Mouse (Mus musculus): ENCODE measurements around the gene Bcas3. TPM values are rescaled to one million over a fixed set of nuclear protein-coding genes. Genes with fewer than 3 reads are reported as not detected.
A peak's percentile ranks its signal among the peaks of the same experiment; 100 is the strongest.

The Bcas3 gene
- polyA plus RNA-seq, 1 experiment from 2014 or later, result 18.2 TPM

DNA sequence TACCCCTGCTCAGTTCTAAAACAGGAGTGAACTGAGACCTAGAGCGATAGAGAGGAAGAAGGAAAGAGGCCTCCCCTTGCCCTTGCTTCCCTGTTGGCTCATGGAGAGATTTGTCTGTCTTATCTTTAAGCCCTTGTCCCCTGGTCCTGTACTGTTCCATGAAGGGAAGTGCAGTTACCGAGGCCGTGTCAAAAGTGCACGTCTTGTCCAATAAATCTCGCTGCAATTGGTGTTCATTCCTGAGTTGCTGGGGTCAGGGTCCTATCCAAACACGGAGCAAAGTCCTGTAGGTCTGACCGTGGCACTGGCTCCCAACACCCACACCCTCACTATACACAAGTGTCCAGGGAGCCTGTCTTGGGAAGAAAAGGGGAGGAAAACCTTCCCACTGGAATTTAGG is 472.9 kb downstream of the Bcas3 start:
- no peak for ATAC-seq
- no peak overlapping the region for H3K4me2 ChIP-seq
- no peak overlapping the region for H3K4me3 ChIP-seq
- H3K36me3 ChIP-seq, result no peaks in the 10 kb centered on the region
- H3K9ac ChIP-seq, result no peak overlapping the region
- H3K4me1 ChIP-seq, result peaks cover 53% of the 10 kb centered on the region
- no peaks in the 10 kb centered on the region for H3K9me3 ChIP-seq (replicated peaks)
- WGBS (ENCODE audit: insufficient replicate concordance), result 37% methylated on average over 7 of the region's 7 CpGs
- peaks cover 84% of the 10 kb centered on the region for H3K27me3 ChIP-seq (replicated peaks)
- H3K27ac ChIP-seq, result no peak overlapping the region

DNA sequence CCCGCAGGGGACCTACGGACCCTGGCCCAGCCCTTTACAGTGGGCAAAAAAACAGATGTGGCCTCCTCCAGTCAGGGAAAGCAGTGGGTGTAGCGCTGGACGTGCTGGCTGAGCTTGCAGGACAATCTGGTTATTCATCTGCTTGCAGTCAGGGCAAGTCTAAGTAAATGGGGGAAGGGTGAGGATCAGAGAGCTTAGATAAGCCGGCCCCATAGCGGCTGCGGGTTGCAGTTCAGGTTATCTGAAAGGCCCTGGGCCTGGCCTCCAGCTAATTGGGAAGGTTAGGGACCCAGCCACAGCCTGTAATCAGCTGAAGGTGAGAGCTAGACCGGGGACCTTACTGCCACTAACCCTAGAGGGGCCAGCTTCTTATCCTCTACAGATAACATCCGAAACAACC is 474.4 kb downstream of the Bcas3 start:
- Histone ChIP-seq H3K36me3 (no peaks in the 10 kb centered on the region), H3K27me3 (replicated peaks) (peaks cover 91% of the 10 kb centered on the region), H3K9me3 (replicated peaks) (no peaks in the 10 kb centered on the region), H3K27ac (no peak overlapping the region), H3K4me2 (no peak overlapping the region), H3K4me1 (peaks cover 59% of the 10 kb centered on the region), H3K9ac (no peak overlapping the region), H3K4me3 (no peak overlapping the region)
- peak; percentile 60 for ATAC-seq
- 8% methylated on average over 9 of the region's 9 CpGs for whole genome bisulfite sequencing (ENCODE audit: insufficient replicate concordance)

DNA sequence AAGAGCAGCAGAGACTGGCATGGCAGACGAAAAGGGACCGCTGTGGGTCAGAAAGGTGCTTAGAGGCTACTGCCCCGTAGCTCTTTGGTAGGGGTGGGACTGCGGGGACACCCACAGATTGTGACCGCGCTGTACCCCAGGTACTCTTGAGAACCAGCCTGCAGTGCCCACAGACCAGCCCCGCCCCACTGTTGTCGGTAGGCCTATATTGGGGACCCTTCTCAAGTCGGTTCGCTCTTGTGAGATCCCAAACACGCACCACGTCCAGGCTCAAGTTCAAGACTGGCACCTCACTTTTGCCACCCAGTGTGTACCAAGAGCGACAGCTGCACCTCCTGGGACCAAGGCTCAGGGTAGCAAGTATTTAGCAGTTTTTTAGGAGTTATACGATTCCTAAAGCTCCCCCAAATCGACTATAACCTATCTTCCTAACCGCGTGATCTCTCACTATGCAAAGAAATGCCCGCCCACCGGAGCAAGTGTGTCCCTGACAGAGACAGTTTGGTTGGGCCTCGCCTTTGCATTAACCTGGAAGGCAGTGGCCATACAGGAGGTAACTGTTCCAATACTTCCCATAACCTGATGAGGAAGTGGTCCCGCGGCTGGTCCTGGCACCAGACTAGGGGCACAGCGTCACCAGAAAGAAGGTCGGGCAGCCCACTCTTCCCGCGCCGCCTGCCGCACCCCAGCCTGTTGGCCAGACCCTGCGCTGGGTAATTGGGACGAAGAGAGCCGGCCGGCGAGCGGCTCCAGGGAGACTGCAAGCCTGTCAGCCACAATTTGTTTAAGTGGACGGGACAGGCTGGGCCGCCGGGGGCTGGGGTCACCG is 475.9 kb downstream of the Bcas3 start:
- Histone ChIP-seq H3K36me3 (no peaks in the 10 kb centered on the region), H3K4me3 (0 out of 2 replicates have a peak overlapping the region, but pooled peaks have one; percentile 5), H3K4me2 (peak overlapping the region; percentile 50), H3K9ac (no peak overlapping the region), H3K27ac (no peak overlapping the region), H3K27me3 (replicated peaks) (peaks cover 100% of the 10 kb centered on the region), H3K4me1 (peaks cover 55% of the 10 kb centered on the region), H3K9me3 (replicated peaks) (no peaks in the 10 kb centered on the region)
- ATAC-seq, result no peak
- WGBS (ENCODE audit: insufficient replicate concordance), result 8% methylated on average over 38 of the region's 38 CpGs

DNA sequence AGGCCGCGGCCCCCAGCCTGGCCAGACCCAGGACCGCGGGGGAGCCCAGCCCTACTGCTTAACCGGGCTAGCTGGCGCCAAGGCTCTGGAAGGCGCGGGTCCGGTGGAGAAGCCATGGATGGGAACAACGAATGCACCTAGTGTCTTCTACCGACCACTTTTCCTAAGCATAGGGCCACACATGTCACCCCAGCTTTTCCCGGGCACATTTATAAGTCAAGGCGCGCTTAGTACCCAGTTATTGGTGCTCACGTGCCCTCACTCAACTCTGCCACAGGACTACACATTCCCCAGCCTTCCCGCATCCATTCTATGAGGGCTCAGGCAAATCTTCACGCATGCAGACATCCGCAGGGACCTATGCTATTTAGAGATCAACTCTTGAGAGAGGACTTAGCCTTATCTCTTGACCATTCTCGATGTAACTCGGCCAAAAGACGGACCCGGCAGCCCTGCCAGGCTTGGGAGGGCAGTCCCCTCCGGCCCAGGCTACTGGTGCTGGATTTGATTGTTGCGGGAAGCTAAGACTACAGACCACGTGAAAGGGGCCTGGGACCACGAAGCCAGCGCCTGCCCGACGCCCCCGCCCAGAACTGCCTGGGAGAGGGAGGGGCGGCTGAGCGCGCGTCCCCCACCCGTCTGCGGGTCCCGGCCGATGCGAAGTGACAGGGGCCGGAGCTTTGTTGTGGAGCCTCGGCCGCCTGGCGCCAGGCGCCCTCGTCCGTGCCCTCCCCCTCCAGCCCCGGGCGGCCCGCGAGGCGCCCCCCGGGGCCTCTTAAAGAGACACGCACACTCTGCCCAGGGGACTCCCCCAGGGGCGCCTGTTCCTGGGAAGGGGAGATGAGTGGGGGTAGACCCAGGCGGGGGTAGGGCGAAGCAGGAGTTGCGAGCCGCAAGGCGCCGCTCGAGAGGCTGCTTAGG is 476.8 kb downstream of the Bcas3 start:
- peaks cover 100% of the 10 kb centered on the region for H3K27me3 ChIP-seq (replicated peaks)
- WGBS (ENCODE audit: insufficient replicate concordance), result 2% methylated on average over 61 of the region's 61 CpGs
- H3K36me3 ChIP-seq, result no peaks in the 10 kb centered on the region
- H3K27ac ChIP-seq, result no peak overlapping the region
- ATAC-seq, result no peak
- peak overlapping the region; percentile 21 for H3K4me3 ChIP-seq
- no peak overlapping the region; the same call in 1 of the 2 replicates for H3K9ac ChIP-seq
- peak overlapping the region; percentile 50 for H3K4me2 ChIP-seq
- H3K9me3 ChIP-seq (replicated peaks), result no peaks in the 10 kb centered on the region
- peaks cover 55% of the 10 kb centered on the region for H3K4me1 ChIP-seq

DNA sequence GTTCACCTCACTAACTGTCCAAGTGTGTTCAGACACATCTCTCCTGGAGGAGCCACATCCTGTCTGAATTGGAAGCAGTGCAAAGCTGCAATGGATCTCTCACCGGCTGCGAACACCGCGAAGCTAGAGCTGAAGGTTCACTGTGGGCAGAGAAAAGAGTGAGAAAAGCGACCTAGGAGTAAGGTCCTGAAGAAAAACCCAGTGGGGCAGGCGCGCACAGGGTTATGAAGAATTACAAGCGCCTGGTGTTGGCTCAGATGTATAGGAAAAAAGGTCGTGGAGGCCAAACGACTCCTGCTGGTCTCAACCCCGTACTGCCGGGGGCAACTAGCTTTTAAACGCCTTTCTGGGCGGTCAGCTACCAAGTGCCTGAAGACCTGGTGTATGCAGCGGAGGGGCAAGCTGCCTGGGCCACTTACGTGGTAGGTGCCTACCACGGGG is 478.0 kb downstream of the Bcas3 start:
- no peak for ATAC-seq
- H3K4me2 ChIP-seq, result no peak overlapping the region
- H3K9me3 ChIP-seq (replicated peaks), result no peaks in the 10 kb centered on the region
- peaks cover 100% of the 10 kb centered on the region for H3K27me3 ChIP-seq (replicated peaks)
- H3K4me1 ChIP-seq, result peaks cover 55% of the 10 kb centered on the region
- H3K27ac ChIP-seq, result no peak overlapping the region
- no peaks in the 10 kb centered on the region for H3K36me3 ChIP-seq
- H3K4me3 ChIP-seq, result no peak overlapping the region
- H3K9ac ChIP-seq, result no peak overlapping the region
- 2% methylated on average over 17 of the region's 17 CpGs for WGBS (ENCODE audit: insufficient replicate concordance)

DNA sequence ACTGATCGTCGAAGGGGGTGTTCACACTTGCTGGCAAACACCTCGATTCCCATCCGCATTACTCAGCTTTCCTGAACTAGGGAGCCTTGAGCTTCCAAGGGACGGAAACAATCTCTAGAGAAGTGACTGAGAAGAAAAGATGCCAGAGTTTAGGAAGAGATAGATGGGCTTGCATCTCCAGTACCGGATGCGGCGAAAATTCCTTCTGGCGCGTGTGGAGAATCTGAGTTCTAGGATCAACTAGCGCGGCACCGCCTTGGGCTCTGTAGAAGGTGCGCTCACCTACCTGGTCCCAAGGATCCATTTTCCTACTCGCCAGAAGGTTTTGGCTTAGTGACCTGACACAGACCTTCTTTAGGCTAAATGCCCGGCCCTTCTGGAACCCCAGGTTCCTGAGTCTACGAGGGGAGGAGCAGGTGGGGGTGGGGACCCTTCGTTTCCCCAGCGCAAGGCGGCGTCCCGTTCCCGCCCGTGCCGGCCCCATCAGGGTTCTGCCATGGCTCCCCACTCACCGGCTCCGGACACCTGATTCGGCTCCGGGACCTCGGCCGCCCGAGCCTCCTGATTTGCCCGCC is 478.8 kb downstream of the Bcas3 start:
- H3K9ac ChIP-seq, result peak overlapping the region; percentile 28; the same call in 1 of the 2 replicates
- WGBS (ENCODE audit: insufficient replicate concordance), result 3% methylated on average over 33 of the region's 33 CpGs
- H3K4me2 ChIP-seq, result peak overlapping the region; percentile 69
- no peaks in the 10 kb centered on the region for H3K9me3 ChIP-seq (replicated peaks)
- H3K27me3 ChIP-seq (replicated peaks), result peaks cover 100% of the 10 kb centered on the region
- no peaks in the 10 kb centered on the region for H3K36me3 ChIP-seq
- peak overlapping the region; percentile 37; the same call in 1 of the 2 replicates for H3K27ac ChIP-seq
- H3K4me3 ChIP-seq, result peak overlapping the region; percentile 55
- peaks cover 53% of the 10 kb centered on the region for H3K4me1 ChIP-seq
- no peak for ATAC-seq

DNA sequence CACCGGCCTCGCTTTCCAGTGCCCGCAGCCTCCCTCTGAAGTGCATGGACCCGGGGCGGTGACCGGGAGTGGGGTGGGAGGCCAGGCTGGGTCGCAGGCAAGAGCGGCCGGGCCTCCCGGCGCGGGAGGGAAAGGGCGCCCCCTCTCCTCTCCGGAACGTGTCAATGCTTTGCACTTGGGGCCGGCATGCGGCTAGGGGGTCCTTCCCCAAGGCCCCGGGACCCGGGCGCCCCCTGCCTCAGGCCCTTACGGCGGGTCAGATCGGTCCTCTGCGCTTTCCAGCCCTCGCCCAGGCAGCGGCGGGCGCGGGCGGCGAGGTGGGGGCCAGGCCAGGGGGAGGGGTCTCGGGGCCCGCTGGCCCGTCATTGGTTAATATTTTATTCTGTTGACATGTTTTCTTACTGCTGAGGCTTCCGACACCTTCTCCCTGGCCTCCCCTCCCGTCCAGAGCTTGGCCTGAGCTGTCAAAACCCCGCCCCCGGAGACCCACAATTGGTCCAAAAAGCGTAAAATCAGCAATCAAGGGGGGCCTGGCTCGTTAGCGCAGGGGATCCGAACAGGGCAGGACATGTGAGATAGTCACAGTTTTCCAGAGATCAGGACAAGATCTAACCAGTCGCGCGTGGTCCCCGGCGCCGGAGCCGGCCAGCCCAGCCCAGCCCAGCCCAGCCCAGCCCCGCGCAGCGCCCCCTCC is 479.4 kb downstream of the Bcas3 start, which contains the start of gene Tbx2:
Tbx2 (plus strand) TSS at position 321 of the 694 bp plus-strand sequence.
- H3K27me3 ChIP-seq (replicated peaks), result peaks cover 100% of the 10 kb centered on the region
- H3K36me3 ChIP-seq, result no peaks in the 10 kb centered on the region
- WGBS (ENCODE audit: insufficient replicate concordance), result under 1% methylated on average over 44 of the region's 52 CpGs
- ATAC-seq, result peak; percentile 35; the same call in 1 of the 2 replicates
- H3K9ac ChIP-seq, result peak within 1 kb of the TSS; percentile 51
- H3K4me2 ChIP-seq, result peak within 1 kb of the TSS; percentile 69
- peak within 1 kb of the TSS; percentile 64 for H3K27ac ChIP-seq
- H3K4me3 ChIP-seq, result peak within 1 kb of the TSS; percentile 55
- no peaks in the 10 kb centered on the region for H3K9me3 ChIP-seq (replicated peaks)
- H3K4me1 ChIP-seq, result peaks cover 52% of the 10 kb centered on the region

DNA sequence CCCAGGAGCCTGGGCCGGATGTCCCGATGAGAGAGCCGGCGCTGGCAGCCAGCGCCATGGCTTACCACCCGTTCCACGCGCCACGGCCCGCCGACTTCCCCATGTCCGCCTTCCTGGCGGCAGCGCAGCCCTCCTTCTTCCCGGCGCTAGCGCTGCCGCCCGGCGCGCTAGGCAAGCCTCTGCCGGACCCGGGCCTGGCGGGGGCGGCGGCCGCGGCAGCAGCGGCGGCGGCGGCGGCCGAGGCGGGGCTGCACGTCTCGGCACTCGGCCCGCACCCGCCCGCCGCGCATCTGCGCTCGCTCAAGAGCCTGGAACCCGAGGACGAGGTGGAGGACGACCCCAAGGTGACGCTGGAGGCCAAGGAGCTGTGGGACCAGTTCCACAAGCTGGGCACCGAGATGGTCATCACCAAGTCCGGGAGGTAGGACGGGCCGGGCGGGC is 480.1 kb downstream of the Bcas3 start:
- Histone ChIP-seq H3K4me3 (peak overlapping the region; percentile 55), H3K27ac (peak overlapping the region; percentile 64), H3K36me3 (no peaks in the 10 kb centered on the region), H3K9me3 (replicated peaks) (no peaks in the 10 kb centered on the region), H3K27me3 (replicated peaks) (peaks cover 100% of the 10 kb centered on the region), H3K4me2 (peak overlapping the region; percentile 69), H3K9ac (peak overlapping the region; percentile 51), H3K4me1 (peaks cover 52% of the 10 kb centered on the region)
- WGBS (ENCODE audit: insufficient replicate concordance), result under 1% methylated on average over 52 of the region's 54 CpGs
- ATAC-seq, result no peak

DNA sequence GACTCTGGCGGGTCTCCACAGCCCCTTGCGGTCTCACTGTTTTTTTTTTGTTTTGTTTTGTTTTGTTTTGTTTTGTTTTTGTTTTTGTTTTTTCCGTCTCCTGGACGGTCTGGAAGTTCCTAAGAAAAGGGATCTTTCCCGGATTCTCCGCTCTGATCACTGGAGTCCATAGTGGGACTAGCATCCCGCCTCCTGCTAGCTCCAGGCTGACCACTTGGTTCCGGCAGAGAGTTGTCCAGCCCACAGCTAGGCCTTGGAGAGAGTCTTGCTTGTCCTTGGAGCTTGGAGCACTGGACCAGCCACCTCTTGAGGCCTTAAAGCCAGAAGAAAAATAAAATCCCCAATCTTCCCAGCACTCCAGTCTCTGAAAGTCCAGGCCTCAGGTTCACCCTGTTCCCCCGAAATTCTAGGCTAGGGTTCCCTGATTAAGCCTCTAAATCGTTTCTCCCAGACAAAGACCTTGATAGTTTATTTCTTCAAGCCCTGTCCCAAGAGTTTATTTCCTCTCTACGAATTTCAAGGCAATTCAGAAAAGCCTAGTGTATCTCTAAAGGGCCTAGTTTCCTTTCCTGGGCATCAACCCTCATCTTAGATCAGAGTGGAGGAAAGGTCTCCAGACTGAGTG is 480.9 kb downstream of the Bcas3 start:
- no peaks in the 10 kb centered on the region for H3K36me3 ChIP-seq
- peak overlapping the region; percentile 55 for H3K4me3 ChIP-seq
- WGBS (ENCODE audit: insufficient replicate concordance), result 5% methylated on average over 11 of the region's 11 CpGs
- peaks cover 100% of the 10 kb centered on the region for H3K27me3 ChIP-seq (replicated peaks)
- H3K4me1 ChIP-seq, result peaks cover 50% of the 10 kb centered on the region
- no peak overlapping the region for H3K9ac ChIP-seq
- ATAC-seq, result no peak
- no peak overlapping the region for H3K27ac ChIP-seq
- H3K4me2 ChIP-seq, result peak overlapping the region; percentile 69
- H3K9me3 ChIP-seq (replicated peaks), result no peaks in the 10 kb centered on the region

DNA sequence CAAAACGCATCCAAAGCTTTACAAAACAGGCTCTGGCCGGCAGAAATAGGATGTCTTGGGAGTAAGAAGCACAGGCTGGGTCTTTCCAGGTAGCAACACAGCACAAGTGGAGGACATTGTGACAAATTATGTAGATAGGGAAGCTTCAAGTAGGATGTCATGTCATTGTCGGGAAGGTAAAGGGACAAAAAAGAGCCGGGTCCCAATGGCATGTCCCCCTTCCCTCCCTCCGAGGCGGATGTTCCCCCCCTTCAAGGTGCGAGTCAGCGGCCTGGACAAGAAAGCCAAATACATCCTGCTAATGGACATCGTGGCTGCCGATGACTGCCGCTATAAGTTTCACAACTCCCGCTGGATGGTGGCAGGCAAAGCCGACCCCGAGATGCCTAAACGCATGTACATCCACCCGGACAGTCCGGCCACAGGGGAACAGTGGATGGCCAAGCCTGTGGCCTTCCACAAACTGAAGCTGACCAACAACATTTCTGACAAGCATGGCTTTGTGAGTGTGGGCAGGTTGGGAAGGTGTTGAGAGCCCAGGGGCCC is 481.5 kb downstream of the Bcas3 start:
- peaks cover 100% of the 10 kb centered on the region for H3K27me3 ChIP-seq (replicated peaks)
- H3K9ac ChIP-seq, result no peak overlapping the region
- H3K27ac ChIP-seq, result no peak overlapping the region
- no peak for ATAC-seq
- H3K4me3 ChIP-seq, result peak overlapping the region; percentile 55; the same call in 1 of the 2 replicates
- H3K9me3 ChIP-seq (replicated peaks), result no peaks in the 10 kb centered on the region
- H3K36me3 ChIP-seq, result no peaks in the 10 kb centered on the region
- H3K4me1 ChIP-seq, result peaks cover 45% of the 10 kb centered on the region
- 10% methylated on average over 17 of the region's 17 CpGs for WGBS (ENCODE audit: insufficient replicate concordance)
- H3K4me2 ChIP-seq, result peak overlapping the region; percentile 69
